Mouse (Mus musculus) limb, embryonic 13.5 days (tissue): ENCODE results near the gene Lhx3. TPM values are rescaled to one million over a fixed set of nuclear protein-coding genes. Genes with fewer than 3 reads are reported as not detected.

Source experiments
- ATAC-seq: fragments of 200-750 bp; cut with Nextera tagmentation; 2 replicates; pipeline ENCODE4 v1.8.0; 2017; ENCODE audit warnings: low read depth, moderate number of reproducible peaks, moderate TSS enrichment; ENCODE audit not compliant: low FRiP score
- H3K27ac ChIP-seq: fragments of 300-500 bp; sonication (generic); 2 replicates; pipeline ENCODE4 v1.5.1; 2015; ENCODE audit warnings: inconsistent platforms, mild to moderate bottlenecking, moderate library complexity
- H3K27me3 ChIP-seq: fragments of 300-500 bp; sonication (generic); 2 replicates; pipeline ENCODE4 v1.6.1; 2015; ENCODE audit warnings: mild to moderate bottlenecking, inconsistent platforms
- H3K36me3 ChIP-seq: fragments of 300-500 bp; sonication (generic); 2 replicates; pipeline ENCODE4 v1.6.1; 2015; ENCODE audit warnings: inconsistent platforms, mild to moderate bottlenecking, moderate library complexity
- H3K4me1 ChIP-seq: fragments of 300-500 bp; sonication (generic); 2 replicates; pipeline ENCODE4 v1.6.1; 2015; ENCODE audit warnings: inconsistent platforms
- H3K4me2 ChIP-seq: fragments of 300-500 bp; sonication (generic); replicated peaks from 2 replicates; pipeline ENCODE4 v1.6.1; 2015; ENCODE audit warnings: inconsistent platforms, mild to moderate bottlenecking, moderate library complexity
- H3K4me3 ChIP-seq: fragments of 300-500 bp; sonication (generic); 2 replicates; pipeline ENCODE4 v1.5.1; 2015; ENCODE audit warnings: moderate library complexity, mild to moderate bottlenecking, inconsistent platforms
- H3K9ac ChIP-seq: fragments of 300-500 bp; sonication (generic); 2 replicates; pipeline ENCODE4 v1.6.1; 2015; ENCODE audit warnings: mild to moderate bottlenecking, inconsistent platforms
- H3K9me3 ChIP-seq: fragments of 300-500 bp; sonication (generic); 2 replicates; pipeline ENCODE4 v1.6.1; 2016; ENCODE audit warnings: inconsistent platforms
- WGBS: fragments of 180-500 bp; shearing (Covaris S2); methylation state at CpG from one replicate; pipeline ENCODE4 v1.1.7; 2015; 5-methylcytosine and 5-hydroxymethylcytosine counted together
- polyA plus RNA-seq: library from polyadenylated mRNA; unstranded; fragments of >200 nt; fragmentation: Nextera tagmentation; extraction: Ambion mirVana; gene quantifications from 2 replicates; pipeline ENCODE4 v1.2.1, GENCODE M21; 2015

Lhx3 gene
- polyA plus RNA-seq: not detected in 2 replicates

DNA sequence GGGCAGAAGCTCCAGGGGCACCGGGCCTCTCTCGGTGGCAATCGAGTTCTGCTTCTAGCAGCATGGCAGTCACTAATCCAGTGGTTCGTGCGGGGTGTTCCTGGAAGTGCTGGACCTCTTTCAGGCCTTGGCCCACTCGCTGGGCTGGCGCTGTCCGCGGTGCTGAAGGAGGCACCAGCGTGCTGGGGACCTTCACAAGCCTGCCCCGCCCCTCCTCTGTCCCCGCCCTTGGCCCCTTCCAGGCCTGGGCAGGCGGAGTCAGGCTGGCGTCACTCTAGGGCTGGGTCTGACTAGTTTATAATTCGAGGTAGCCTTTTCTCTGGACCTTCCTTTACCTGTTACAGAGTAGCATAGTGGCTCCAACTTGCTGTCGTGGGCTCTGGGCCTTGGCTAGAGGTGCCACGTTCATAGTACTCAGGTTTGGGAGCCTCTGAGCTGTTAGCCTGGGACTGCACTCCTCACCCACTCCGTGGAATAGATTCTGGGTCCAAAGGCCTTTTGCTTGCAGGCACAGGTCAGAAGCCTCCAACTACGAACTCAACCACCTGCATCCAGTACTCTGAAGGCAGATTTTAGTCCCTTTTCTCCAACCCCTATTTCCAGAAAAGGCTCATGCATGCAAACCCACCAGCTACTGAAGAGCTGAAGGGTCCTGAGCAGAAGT lies at the start of gene Lhx3:
Gene Lhx3 (minus strand): TSS at position 164 of the 664 bp plus-strand sequence.
- H3K36me3 ChIP-seq: peaks cover 32% of the 10 kb centered on the region
- H3K27me3 ChIP-seq: peaks cover 54% of the 10 kb centered on the region
- H3K9ac ChIP-seq: no peak within 1 kb of the TSS
- ATAC-seq: peak; percentile 81
- H3K4me1 ChIP-seq: 0 out of 2 replicates have a peak, but pooled peaks cover 3% of the 10 kb centered on the region
- no peak within 1 kb of the TSS for H3K4me2 ChIP-seq
- no peaks in the 10 kb centered on the region for H3K9me3 ChIP-seq
- 4% methylated on average over 19 of the region's 19 CpGs for WGBS
- no peak within 1 kb of the TSS for H3K27ac ChIP-seq
- no peak within 1 kb of the TSS for H3K4me3 ChIP-seq

DNA sequence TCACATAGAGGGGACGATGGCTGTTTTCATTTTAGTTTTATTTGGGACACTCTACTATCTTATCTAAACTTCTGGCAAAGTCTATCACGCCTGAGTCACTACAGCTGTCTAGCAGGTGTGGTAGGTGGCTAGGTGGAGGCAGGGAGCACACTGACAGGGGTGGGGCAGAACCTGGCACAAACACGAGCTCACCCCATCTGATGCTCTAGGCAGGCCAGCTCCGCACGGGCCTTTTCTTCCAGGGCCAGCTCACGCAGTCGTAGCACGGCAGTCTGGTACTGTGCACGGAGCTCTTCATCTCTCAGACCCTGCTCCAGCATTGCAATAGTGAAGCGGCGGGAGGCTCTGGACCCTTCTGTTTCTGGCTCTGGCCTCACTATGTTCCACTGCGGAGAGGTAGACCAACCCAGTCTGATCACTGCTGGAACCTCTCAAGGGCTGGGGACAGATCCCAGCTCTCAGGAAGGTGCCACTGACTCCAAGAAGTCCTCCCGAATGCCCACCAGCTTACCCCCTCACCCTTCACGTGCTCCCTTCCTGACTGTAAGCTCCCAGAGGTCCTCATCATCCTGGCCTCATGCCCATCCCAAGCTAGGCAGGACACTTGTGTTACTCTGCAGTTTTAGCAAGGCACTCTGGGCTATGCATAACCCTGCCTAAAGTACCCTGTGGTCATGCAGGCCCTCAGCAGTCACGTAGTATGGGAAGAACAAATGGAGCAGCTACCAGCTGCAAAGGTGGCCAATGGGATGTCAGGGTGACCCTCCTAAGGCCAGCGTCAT lies 49.4 kb upstream of the Lhx3 start:
- Histone ChIP-seq H3K9ac (no peak overlapping the region), H3K36me3 (no peaks in the 10 kb centered on the region), H3K4me1 (0 out of 2 replicates have a peak, but pooled peaks cover 8% of the 10 kb centered on the region), H3K27ac (no peak overlapping the region), H3K27me3 (0 out of 2 replicates have a peak, but pooled peaks cover 3% of the 10 kb centered on the region), H3K4me3 (no peak overlapping the region), H3K4me2 (no peak overlapping the region), H3K9me3 (no peaks in the 10 kb centered on the region)
- ATAC-seq: no peak
- WGBS: 80% methylated on average over 16 of the region's 16 CpGs

DNA sequence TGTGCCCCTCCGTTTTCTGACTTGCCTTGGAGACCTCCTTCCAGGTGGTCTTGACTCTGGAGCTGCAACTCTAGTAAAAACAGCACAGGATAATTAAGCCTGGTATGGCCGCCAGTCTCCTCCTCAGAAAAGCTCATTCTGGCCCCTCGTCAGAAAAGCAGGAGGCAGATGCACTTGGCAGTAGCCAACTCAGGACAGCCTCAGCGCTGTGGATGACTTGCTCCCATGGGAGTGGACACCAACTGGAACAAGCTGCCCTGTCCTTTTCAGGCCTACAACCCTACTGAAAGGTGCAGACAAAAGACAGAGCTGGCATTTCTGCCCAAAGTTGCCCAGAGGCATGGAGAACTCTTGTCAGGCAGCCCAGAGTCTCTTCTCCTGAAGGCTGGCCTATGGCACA lies 46.7 kb upstream of the Lhx3 start:
- H3K4me2 ChIP-seq: no peak overlapping the region
- H3K4me3 ChIP-seq: no peak overlapping the region
- 32% methylated on average over 4 of the region's 4 CpGs for WGBS
- H3K4me1 ChIP-seq: 0 out of 2 replicates have a peak, but pooled peaks cover 8% of the 10 kb centered on the region
- H3K9ac ChIP-seq: no peak overlapping the region
- H3K36me3 ChIP-seq: no peaks in the 10 kb centered on the region
- no peak overlapping the region for H3K27ac ChIP-seq
- ATAC-seq: no peak
- H3K27me3 ChIP-seq: 0 out of 2 replicates have a peak, but pooled peaks cover 7% of the 10 kb centered on the region
- no peaks in the 10 kb centered on the region for H3K9me3 ChIP-seq

- 56% methylated on average over 8 of the region's 8 CpGs for WGBS
- H3K9ac ChIP-seq: no peak overlapping the region
- no peaks in the 10 kb centered on the region for H3K9me3 ChIP-seq
- 0 out of 2 replicates have a peak, but pooled peaks cover 7% of the 10 kb centered on the region for H3K27me3 ChIP-seq
- no peaks in the 10 kb centered on the region for H3K36me3 ChIP-seq
- no peak overlapping the region for H3K4me3 ChIP-seq
- no peak for ATAC-seq
- H3K4me1 ChIP-seq: 0 out of 2 replicates have a peak, but pooled peaks cover 8% of the 10 kb centered on the region
- H3K27ac ChIP-seq: no peak overlapping the region
- H3K4me2 ChIP-seq: no peak overlapping the region
Observed at GRCm38 (mm10) chr2:26252514-26253206, 44.6 kb upstream of the Lhx3 start.

DNA sequence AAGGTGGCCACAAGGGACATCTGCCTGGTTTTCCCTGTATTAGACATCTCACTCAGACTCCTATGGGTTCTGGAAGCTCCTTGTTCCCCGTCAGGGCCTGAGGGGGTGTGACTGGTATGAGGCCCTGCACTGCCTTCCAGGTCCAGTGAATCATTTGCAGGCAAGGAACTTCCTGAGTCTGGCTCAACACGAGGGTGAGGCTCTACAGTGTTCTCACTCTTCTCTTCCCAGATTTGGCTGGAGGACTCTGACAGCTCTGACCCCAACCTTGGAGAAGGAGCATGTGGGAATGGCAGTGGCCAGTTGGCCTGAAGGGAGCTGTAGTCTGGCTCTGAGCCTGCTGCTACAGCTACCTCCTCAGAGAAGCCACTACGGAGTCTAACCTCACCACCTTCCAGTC lies 39.4 kb upstream of the Lhx3 start:
- H3K4me3 ChIP-seq: no peak overlapping the region
- H3K4me2 ChIP-seq: no peak overlapping the region
- no peak for ATAC-seq
- no peak overlapping the region for H3K9ac ChIP-seq
- H3K27ac ChIP-seq: no peak overlapping the region
- H3K27me3 ChIP-seq: 0 out of 2 replicates have a peak, but pooled peaks cover 4% of the 10 kb centered on the region
- H3K4me1 ChIP-seq: no peaks in the 10 kb centered on the region
- 46% methylated on average over 3 of the region's 3 CpGs for WGBS
- no peaks in the 10 kb centered on the region for H3K9me3 ChIP-seq
- H3K36me3 ChIP-seq: no peaks in the 10 kb centered on the region

DNA sequence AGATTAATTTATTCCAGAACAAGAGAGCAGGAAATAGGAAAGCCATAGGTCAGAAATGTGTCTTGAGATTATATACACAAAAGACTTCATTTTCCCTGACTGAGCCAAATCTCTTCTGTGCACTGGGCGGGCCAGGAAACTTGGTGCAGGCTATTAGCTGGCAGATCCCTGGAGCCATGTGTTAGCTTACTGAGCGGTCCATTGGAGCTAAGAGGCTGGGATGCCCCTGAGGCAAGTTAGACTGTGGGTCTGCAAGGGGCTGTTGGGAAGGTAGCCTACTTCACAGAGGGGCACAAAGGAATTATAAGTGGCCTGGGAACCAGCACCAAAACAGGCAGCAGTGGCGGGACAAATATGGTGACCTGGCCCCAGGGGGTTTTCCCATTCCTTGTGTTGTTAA lies 32.8 kb upstream of the Lhx3 start:
- Histone ChIP-seq H3K4me1 (peaks cover 28% of the 10 kb centered on the region), H3K36me3 (no peaks in the 10 kb centered on the region), H3K4me2 (no peak overlapping the region), H3K4me3 (no peak overlapping the region), H3K27ac (no peak overlapping the region), H3K27me3 (no peaks in the 10 kb centered on the region), H3K9ac (no peak overlapping the region), H3K9me3 (no peaks in the 10 kb centered on the region)
- ATAC-seq: no peak
- 34% methylated on average over 3 of the region's 3 CpGs for WGBS

DNA sequence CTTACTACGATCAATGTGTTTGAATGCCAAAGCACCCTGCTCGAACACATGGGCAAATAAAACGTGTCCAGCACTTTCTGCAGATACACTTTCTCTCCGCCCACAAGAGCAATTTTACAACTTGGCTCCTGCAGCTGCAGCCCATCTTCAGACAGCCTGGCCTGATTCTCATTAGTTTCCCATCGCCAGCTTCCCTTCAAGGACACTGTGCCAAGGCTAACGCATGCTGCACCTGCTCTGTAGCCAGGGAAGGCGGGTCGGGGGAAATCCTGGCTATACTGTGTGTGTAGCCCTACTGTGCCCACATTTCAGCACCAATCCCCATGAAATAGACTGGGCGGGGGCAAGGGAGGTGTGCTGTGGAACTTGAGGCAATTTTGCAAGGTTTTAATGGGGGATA lies 32.2 kb upstream of the Lhx3 start:
- Histone ChIP-seq H3K9ac (no peak overlapping the region), H3K4me1 (peaks cover 30% of the 10 kb centered on the region), H3K4me3 (no peak overlapping the region), H3K36me3 (no peaks in the 10 kb centered on the region), H3K27ac (no peak overlapping the region), H3K4me2 (no peak overlapping the region; the same call in 1 of the 2 replicates), H3K27me3 (no peaks in the 10 kb centered on the region), H3K9me3 (no peaks in the 10 kb centered on the region)
- ATAC-seq: no peak
- WGBS: 30% methylated on average over 9 of the region's 9 CpGs

DNA sequence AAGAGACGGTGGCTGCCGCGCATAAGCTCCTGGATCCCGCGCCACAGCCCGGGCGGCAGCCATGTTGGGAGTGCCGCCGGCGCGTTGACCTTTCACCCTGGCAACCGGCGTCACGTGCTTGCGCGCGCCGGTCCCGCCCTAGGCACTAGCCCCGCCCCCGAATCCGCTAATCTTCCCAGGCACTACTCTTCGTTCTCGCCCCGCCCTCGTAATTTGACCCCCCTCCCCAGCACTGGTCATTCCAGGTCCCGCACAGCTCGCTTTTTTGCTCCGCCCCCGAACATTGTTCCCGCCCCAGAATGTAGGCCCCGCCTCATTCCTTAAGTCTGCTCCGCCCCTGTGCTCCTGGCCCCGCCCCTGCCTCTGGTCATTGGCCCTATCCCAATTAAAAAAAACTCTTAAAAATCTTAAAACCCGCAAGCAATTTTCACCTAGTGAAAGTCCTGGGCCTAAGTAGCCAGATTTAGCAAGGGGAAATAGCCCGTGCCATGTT lies 29.2 kb upstream of the Lhx3 start, which contains the start of gene Qsox2:
Gene Qsox2 (minus strand): TSS at position 236 of the 493 bp plus-strand sequence.
- H3K9ac ChIP-seq: peak within 1 kb of the TSS; percentile 84
- no peaks in the 10 kb centered on the region; the same call in 1 of the 2 replicates for H3K36me3 ChIP-seq
- no peaks in the 10 kb centered on the region for H3K27me3 ChIP-seq
- peak within 1 kb of the TSS; percentile 79 for H3K27ac ChIP-seq
- WGBS: 1% methylated on average over 36 of the region's 36 CpGs
- peak; percentile 87 for ATAC-seq
- peak within 1 kb of the TSS; percentile 90 for H3K4me2 ChIP-seq
- H3K4me1 ChIP-seq: peaks cover 30% of the 10 kb centered on the region
- peak within 1 kb of the TSS; percentile 86 for H3K4me3 ChIP-seq
- H3K9me3 ChIP-seq: no peaks in the 10 kb centered on the region

- Histone ChIP-seq H3K36me3 (peaks cover 5% of the 10 kb centered on the region; the same call in 1 of the 2 replicates), H3K9ac (peak overlapping the region; percentile 84), H3K27ac (peak overlapping the region; percentile 79), H3K4me2 (peak overlapping the region; percentile 90), H3K4me1 (peaks cover 30% of the 10 kb centered on the region), H3K4me3 (peak overlapping the region; percentile 86), H3K9me3 (no peaks in the 10 kb centered on the region), H3K27me3 (no peaks in the 10 kb centered on the region)
- under 1% methylated on average over 41 of the region's 51 CpGs for WGBS
- peak; percentile 79 for ATAC-seq
Observed at GRCm38 (mm10) chr2:26236681-26237289, 28.7 kb upstream of the Lhx3 start.

DNA sequence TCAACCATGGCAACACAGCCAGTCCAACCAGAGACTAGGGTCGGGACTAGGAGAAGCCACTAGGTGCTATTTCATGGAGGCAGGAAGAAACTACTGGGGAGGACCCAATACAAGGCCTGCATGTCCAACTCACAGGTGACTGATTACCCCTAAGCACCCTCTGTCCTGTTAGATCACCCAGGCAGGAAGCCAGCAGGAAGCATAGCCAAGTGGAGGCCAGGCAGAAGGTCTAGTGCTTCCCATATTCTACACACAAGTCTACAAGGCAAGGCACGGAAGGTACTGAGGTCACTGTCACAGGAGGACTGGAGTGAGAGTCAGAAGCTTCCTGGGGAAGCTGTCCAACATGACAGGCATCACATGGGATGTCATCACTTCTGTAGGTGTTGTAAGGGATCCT lies 26.7 kb upstream of the Lhx3 start:
- H3K9me3 ChIP-seq: no peaks in the 10 kb centered on the region
- no peak overlapping the region for H3K9ac ChIP-seq
- peaks cover 5% of the 10 kb centered on the region; the same call in 1 of the 2 replicates for H3K36me3 ChIP-seq
- no peak overlapping the region for H3K4me3 ChIP-seq
- H3K4me2 ChIP-seq: no peak overlapping the region
- no peak overlapping the region for H3K27ac ChIP-seq
- WGBS: 79% methylated on average over 2 of the region's 2 CpGs
- ATAC-seq: no peak
- no peaks in the 10 kb centered on the region for H3K27me3 ChIP-seq
- H3K4me1 ChIP-seq: peaks cover 17% of the 10 kb centered on the region

DNA sequence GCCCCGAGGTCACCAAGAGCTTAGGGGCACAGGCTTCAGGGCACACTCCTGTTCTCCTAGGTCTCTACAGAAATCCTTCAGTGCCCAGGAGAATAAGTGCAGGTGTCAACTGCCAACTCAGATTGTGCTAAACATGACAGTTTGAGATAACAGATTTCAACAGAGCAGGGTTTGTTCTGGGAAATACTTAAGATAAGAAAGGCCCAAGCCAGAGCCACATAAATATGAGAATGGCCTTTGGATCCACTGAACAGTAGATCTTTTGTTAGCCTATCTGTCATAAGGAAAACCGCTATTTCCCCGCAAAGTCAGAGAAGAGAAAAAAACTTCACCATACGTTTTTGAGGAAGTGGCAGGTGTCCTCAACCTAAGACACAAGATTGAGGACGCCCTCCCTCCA lies 26.2 kb upstream of the Lhx3 start:
- Histone ChIP-seq H3K4me1 (peaks cover 12% of the 10 kb centered on the region), H3K27ac (no peak overlapping the region), H3K4me2 (no peak overlapping the region), H3K36me3 (peaks cover 5% of the 10 kb centered on the region; the same call in 1 of the 2 replicates), H3K27me3 (no peaks in the 10 kb centered on the region), H3K9ac (no peak overlapping the region), H3K9me3 (no peaks in the 10 kb centered on the region), H3K4me3 (no peak overlapping the region)
- no peak for ATAC-seq
- 87% methylated on average over 5 of the region's 5 CpGs for WGBS
